Mouse (Mus musculus) lung, embryonic 16.5 days (tissue): ENCODE results near the gene Lypd3. TPM values are rescaled to one million over a fixed set of nuclear protein-coding genes. Genes with fewer than 3 reads are reported as not detected.
"Not testable (repeated sequence)": the region's sequence is repeated elsewhere in the genome, so short reads cannot be mapped to it uniquely, and the experiment has no call there.

Experiments used
- ATAC-seq: fragments of 200-750 bp; cut with Nextera tagmentation; 2 replicates; pipeline ENCODE4 v1.8.0; 2017; ENCODE audit warnings: low read depth, mild to moderate bottlenecking, moderate library complexity
- H3K27ac ChIP-seq: fragments of 300-500 bp; sonication (generic); 2 replicates; pipeline ENCODE4 v1.5.1; 2014; ENCODE audit warnings: mild to moderate bottlenecking, control low read depth, low read length
- H3K27me3 ChIP-seq: fragments of 300-500 bp; sonication (generic); 2 replicates; pipeline ENCODE4 v1.6.1; 2014; ENCODE audit warnings: low read depth, low read length, mixed read lengths; ENCODE audit not compliant: control insufficient read depth, insufficient read depth
- H3K36me3 ChIP-seq: fragments of 300-500 bp; sonication (generic); 2 replicates; pipeline ENCODE4 v1.6.1; 2014; ENCODE audit warnings: low read length; ENCODE audit not compliant: control insufficient read depth, insufficient read depth
- H3K4me1 ChIP-seq: fragments of 300-500 bp; sonication (generic); replicated peaks from 2 replicates; pipeline ENCODE4 v1.6.1; 2014; ENCODE audit warnings: low read length, mixed read lengths; ENCODE audit not compliant: control insufficient read depth, insufficient read depth
- H3K4me2 ChIP-seq: fragments of 300-500 bp; sonication (generic); 2 replicates; pipeline ENCODE4 v1.6.1; 2014; ENCODE audit warnings: low read depth, low read length, control low read depth
- H3K4me3 ChIP-seq: fragments of 300-500 bp; sonication (generic); 2 replicates; pipeline ENCODE4 v1.5.1; 2014; ENCODE audit warnings: mild to moderate bottlenecking, low read length, control low read depth
- H3K9ac ChIP-seq: fragments of 300-500 bp; sonication (generic); 2 replicates; pipeline ENCODE4 v1.6.1; 2014; ENCODE audit warnings: low read length, control low read depth
- H3K9me3 ChIP-seq: fragments of 300-500 bp; sonication (generic); 2 replicates; pipeline ENCODE4 v1.6.1; 2016; ENCODE audit warnings: low read length; ENCODE audit not compliant: control insufficient read depth
- WGBS: fragments of 180-500 bp; shearing (Covaris S2); extraction: QIAGEN DNeasy Blood & Tissue Kit; methylation state at CpG from one replicate; pipeline ENCODE4 v1.1.7; 2014; 5-methylcytosine and 5-hydroxymethylcytosine counted together
- polyA plus RNA-seq: library from polyadenylated mRNA; unstranded; fragments of >200 nt; fragmentation: Nextera tagmentation; extraction: Ambion mirVana; gene quantifications from 2 replicates; pipeline ENCODE4 v1.2.1, GENCODE M21; 2015

Lypd3 gene
- polyA plus RNA-seq, 1 experiment from 2014 or later: 0.26 TPM

- no peaks in the 10 kb centered on the region for H3K4me1 ChIP-seq
- no peaks in the 10 kb centered on the region for H3K27me3 ChIP-seq
- H3K36me3 ChIP-seq: no peaks in the 10 kb centered on the region
- no peak within 1 kb of the TSS for H3K27ac ChIP-seq
- no peak for ATAC-seq
- WGBS: 79% methylated on average over 9 of the region's 9 CpGs
- H3K9ac ChIP-seq: no peak within 1 kb of the TSS
- no peaks in the 10 kb centered on the region for H3K9me3 ChIP-seq
- no peak within 1 kb of the TSS for H3K4me2 ChIP-seq
- H3K4me3 ChIP-seq: no peak within 1 kb of the TSS
Measured at GRCm38 (mm10) chr7:24676575-24676974, 40.2 kb downstream of the Lypd3 start, which contains the start of gene Tex101. Gene Tex101, minus strand, starts transcription at chr7:24676675.

- H3K27me3 ChIP-seq, H3K4me2 ChIP-seq, H3K9ac ChIP-seq, ATAC-seq, H3K27ac ChIP-seq, H3K36me3 ChIP-seq, H3K4me3 ChIP-seq, H3K9me3 ChIP-seq, H3K4me1 ChIP-seq: not testable (repeated sequence)
- whole genome bisulfite sequencing: 64% methylated on average over 7 of the region's 7 CpGs
Measured at GRCm38 (mm10) chr7:24684121-24684520, 47.8 kb downstream of the Lypd3 start.

- H3K4me2 ChIP-seq, H3K27ac ChIP-seq, H3K9ac ChIP-seq, H3K27me3 ChIP-seq, H3K4me3 ChIP-seq, H3K4me1 ChIP-seq, ATAC-seq, H3K9me3 ChIP-seq, H3K36me3 ChIP-seq: not testable (repeated sequence)
- 89% methylated on average over 10 of the region's 10 CpGs for WGBS
Measured at GRCm38 (mm10) chr7:24687519-24687918, 51.2 kb downstream of the Lypd3 start.

Other genes starting within 250 kb of the Lypd3 start
- gene Smg9, start 236.9 kb upstream of the Lypd3 start, polyA plus RNA-seq: 22.7 and 24.6 TPM in 2 replicates
- not detected in 2 replicates for gene Irgc1, start 184.3 kb upstream of the Lypd3 start, polyA plus RNA-seq
- gene Plaur, start 174.1 kb upstream of the Lypd3 start, polyA plus RNA-seq: 17.6 and 19.7 TPM in 2 replicates
- 1.4 and 1.8 TPM in 2 replicates for gene Cadm4, start 154.5 kb upstream of the Lypd3 start, polyA plus RNA-seq
- 30.4 and 31.8 TPM in 2 replicates for gene Zfp428, start 129.5 kb upstream of the Lypd3 start, polyA plus RNA-seq
- gene AC161166.1, start 124.1 kb upstream of the Lypd3 start, polyA plus RNA-seq: 0.33 and 0.43 TPM in 2 replicates
- gene Irgq, start 105.9 kb upstream of the Lypd3 start, polyA plus RNA-seq: 5.6 and 6.5 TPM in 2 replicates
- 0.25 and 0.52 TPM in 2 replicates for gene Pinlyp, start 90.4 kb upstream of the Lypd3 start, polyA plus RNA-seq
- 112 TPM in 2 replicates for gene Xrcc1, start 90.3 kb upstream of the Lypd3 start, polyA plus RNA-seq
- 21.9 and 22.4 TPM in 2 replicates for gene Ethe1, start 49.0 kb upstream of the Lypd3 start, polyA plus RNA-seq
- 2.2 and 2.3 TPM in 2 replicates for gene Zfp575, start 48.9 kb upstream of the Lypd3 start, polyA plus RNA-seq
- gene Phldb3, start 25.8 kb upstream of the Lypd3 start, polyA plus RNA-seq: 0.15 and 0.21 TPM in 2 replicates
- gene Tex101, start 40.1 kb downstream of the Lypd3 start, polyA plus RNA-seq: not detected in 2 replicates
- not detected in 2 replicates for gene BC049730, start 72.7 kb downstream of the Lypd3 start, polyA plus RNA-seq
- not detected in 2 replicates for gene Gm4763, start 90.4 kb downstream of the Lypd3 start, polyA plus RNA-seq
- 1.5 and 1.8 TPM in 2 replicates for gene Cd177, start 123.8 kb downstream of the Lypd3 start, polyA plus RNA-seq
- not detected in 2 replicates for gene Ceacam10, start 140.7 kb downstream of the Lypd3 start, polyA plus RNA-seq
- gene Gm9844, start 225.7 kb downstream of the Lypd3 start, polyA plus RNA-seq: 19.5 and 20.6 TPM in 2 replicates
- not detected in 2 replicates for gene Lypd4, start 233.4 kb downstream of the Lypd3 start, polyA plus RNA-seq
- not detected in 2 replicates for gene Dmrtc2, start 233.5 kb downstream of the Lypd3 start, polyA plus RNA-seq
- 2,580 and 2,777 TPM in 2 replicates for gene Rps19, start 247.8 kb downstream of the Lypd3 start, polyA plus RNA-seq